In genomic region chr13:36314860-36315800, GRCm38 (mm10) we compare ENCODE assay signal across 14 mouse cellular contexts.
DNase-seq lines count a peak whose midpoint lies in the region; ATAC-seq and TF ChIP-seq lines count a peak whose summit lies in the region.
"Had no signal": no experiment of that assay in that cellular context is flagged by ENCODE, and none has a peak within 500 bp of the region (broad histone marks: within the 10 kb centered on the region; RNA-seq: fewer than 3 reads in every experiment).

No protein-coding gene starts in this region.

- no peaks in the 10 kb centered on the region for H3K9me3 ChIP-seq in midbrain, embryonic 14.5 days (ENCODE audit: control insufficient read depth, low read length)
- H3K9me3 ChIP-seq: embryonic facial prominence, embryonic 13.5 days; forebrain, embryonic 15.5 days; limb, embryonic 13.5 days had no signal

- no peak for TF ChIP-seq POLR2A in lung, adult 2 months (IDR thresholded peaks at IDR 0.05; ENCODE audit: borderline replicate concordance, extremely low read depth, low read depth, low read length)

- H3K36me3 ChIP-seq in midbrain, embryonic 14.5 days (ENCODE audit: control insufficient read depth, insufficient read depth, low read length), result no peaks in the 10 kb centered on the region
- H3K36me3 ChIP-seq: embryonic facial prominence, embryonic 13.5 days; forebrain, embryonic 15.5 days; limb, embryonic 13.5 days had no signal

- no peak overlapping the region for H3K4me3 ChIP-seq in lung, adult 2 months (replicated peaks; ENCODE audit: extremely low read depth, low read depth, low read length)
- H3K4me3 ChIP-seq in midbrain, embryonic 14.5 days (replicated peaks; ENCODE audit: low read depth, low read length), result no peak overlapping the region
- H3K4me3 ChIP-seq: embryonic facial prominence, embryonic 13.5 days; forebrain, embryonic 15.5 days; limb, embryonic 13.5 days had no signal

- no peaks in the 10 kb centered on the region for H3K27me3 ChIP-seq in midbrain, embryonic 14.5 days (ENCODE audit: control insufficient read depth, insufficient read depth, low read length)
- H3K27me3 ChIP-seq: embryonic facial prominence, embryonic 13.5 days; forebrain, embryonic 15.5 days; limb, embryonic 13.5 days had no signal

- WGBS in lung, adult 2 months, result 89% methylated on average over 10 of the region's 10 CpGs
- 91% methylated on average over 10 of the region's 10 CpGs for WGBS in midbrain, embryonic 14.5 days

- H3K4me2 ChIP-seq in midbrain, embryonic 14.5 days (ENCODE audit: low read length), result no peak overlapping the region
- H3K4me2 ChIP-seq: embryonic facial prominence, embryonic 13.5 days; forebrain, embryonic 15.5 days; limb, embryonic 13.5 days had no signal

- H3K9ac ChIP-seq in midbrain, embryonic 14.5 days (replicated peaks; ENCODE audit: low read length), result no peak overlapping the region
- H3K9ac ChIP-seq: embryonic facial prominence, embryonic 13.5 days; forebrain, embryonic 15.5 days; limb, embryonic 13.5 days had no signal

- DNase-seq in frontal cortex, postnatal 10 days (ENCODE audit: low spot score in 2 of 2), result no peak
- DNase-seq in lung, postnatal 25 days (ENCODE audit: low spot score), result peak; percentile 19
- no peak for DNase-seq in lung, adult 2 months
- peak; percentile 43 to 66 for DNase-seq in cerebellum, postnatal 10 days
- no peak for DNase-seq in midbrain, embryonic 14.5 days
- DNase-seq in right cerebral cortex, postnatal 10 days (ENCODE audit: low spot score in 2 of 2), result no peak
- no peak for DNase-seq in ovary, adult 18-20 months (ENCODE audit: low spot score)
- DNase-seq: kidney, adult 18-20 months; layer of hippocampus, adult 9-11 months; right cerebral cortex, postnatal 25 days had no signal

- no peak for TF ChIP-seq CTCF in lung, adult 2 months (IDR thresholded peaks at IDR 0.05; ENCODE audit: insufficient read depth, low read length)

- H3K4me1 ChIP-seq in lung, adult 2 months (ENCODE audit: control insufficient read depth, insufficient read depth, low read length), result peaks cover 10% of the 10 kb centered on the region
- H3K4me1 ChIP-seq in midbrain, embryonic 14.5 days (ENCODE audit: control insufficient read depth, insufficient read depth, low read length), result no peaks in the 10 kb centered on the region
- H3K4me1 ChIP-seq: embryonic facial prominence, embryonic 13.5 days had no signal

- ATAC-seq in frontal cortex, adult (ENCODE audit: low TSS enrichment), result 0 out of 2 replicates have a peak, but pooled peaks have one; percentile 27
- ATAC-seq in midbrain, embryonic 14.5 days (ENCODE audit: low FRiP score, low TSS enrichment), result no peak
- ATAC-seq: forebrain, embryonic 15.5 days had no signal

- H3K27ac ChIP-seq in midbrain, embryonic 14.5 days (replicated peaks; ENCODE audit: low read depth, low read length), result no peak overlapping the region
- H3K27ac ChIP-seq: embryonic facial prominence, embryonic 13.5 days; forebrain, embryonic 15.5 days; limb, embryonic 13.5 days had no signal

Comparison
In these comparisons a context has a peak if more than half of its experiments do, and no peak if none do; other contexts are left out.
1. DNase-seq: peak in lung, postnatal 25 days (single experiment) and cerebellum, postnatal 10 days (2 of 2); none in frontal cortex, postnatal 10 days (0 of 2), lung, adult 2 months (single experiment), midbrain, embryonic 14.5 days (single experiment), right cerebral cortex, postnatal 10 days (0 of 2) and ovary, adult 18-20 months (single experiment).